Mouse (Mus musculus): ENCODE measurements around the gene Cbx7. TPM values are rescaled to one million over a fixed set of nuclear protein-coding genes. Genes with fewer than 3 reads are reported as not detected.

Gene Cbx7
- polyA plus RNA-seq, 1 experiment from 2014 or later = 0.89 TPM

GRCm38 (mm10) chr15:79962661-79963060 is 8.3 kb downstream of the Cbx7 start:
- ATAC-seq (ENCODE audit: low read depth) (no peak), DNase-seq (no peak)
- Histone ChIP-seq H3K9me3 (replicated peaks) (no peaks in the 10 kb centered on the region), H3K4me1 (replicated peaks) (no peaks in the 10 kb centered on the region), H3K27me3 (no peaks in the 10 kb centered on the region), H3K27ac (no peak overlapping the region), H3K4me2 (no peak overlapping the region), H3K4me3 (replicated peaks) (no peak overlapping the region), H3K9ac (no peak overlapping the region), H3K36me3 (no peaks in the 10 kb centered on the region)
- WGBS (ENCODE audit: insufficient replicate concordance) = 78% methylated on average over 18 of the region's 18 CpGs

GRCm38 (mm10) chr15:79961366-79961921 is 9.5 kb downstream of the Cbx7 start:
- H3K9me3 ChIP-seq (replicated peaks) = no peaks in the 10 kb centered on the region
- H3K27ac ChIP-seq = no peak overlapping the region
- no peaks in the 10 kb centered on the region for H3K27me3 ChIP-seq
- no peaks in the 10 kb centered on the region for H3K4me1 ChIP-seq (replicated peaks)
- H3K36me3 ChIP-seq = no peaks in the 10 kb centered on the region
- no peak overlapping the region for H3K4me3 ChIP-seq (replicated peaks)
- ATAC-seq (ENCODE audit: low read depth) (no peak), DNase-seq (no peak)
- no peak overlapping the region for H3K9ac ChIP-seq
- 68% methylated on average over 9 of the region's 9 CpGs for WGBS (ENCODE audit: insufficient replicate concordance)
- H3K4me2 ChIP-seq = no peak overlapping the region

- WGBS (ENCODE audit: insufficient replicate concordance) = 17% methylated on average over 3 of the region's 3 CpGs
These were observed 12.5 kb downstream of the Cbx7 start for GRCm38 (mm10) chr15:79958418-79958817.

GRCm38 (mm10) chr15:79956559-79956958 is 14.4 kb downstream of the Cbx7 start:
- H3K9me3 ChIP-seq (replicated peaks) = no peaks in the 10 kb centered on the region
- H3K4me1 ChIP-seq (replicated peaks) = 0 out of 2 replicates have a peak, but pooled peaks cover 3% of the 10 kb centered on the region
- peaks cover 10% of the 10 kb centered on the region; the same call in 1 of the 2 replicates for H3K27me3 ChIP-seq
- no peak overlapping the region for H3K4me2 ChIP-seq
- no peak overlapping the region for H3K4me3 ChIP-seq (replicated peaks)
- DNase-seq = no peak
- WGBS (ENCODE audit: insufficient replicate concordance) = 49% methylated on average over 8 of the region's 8 CpGs
- H3K27ac ChIP-seq = no peak overlapping the region
- no peak for ATAC-seq (ENCODE audit: low read depth)
- H3K36me3 ChIP-seq = no peaks in the 10 kb centered on the region
- no peak overlapping the region for H3K9ac ChIP-seq

More at GRCm38 (mm10) chr15:79958418-79958817, 12.5 kb downstream of the Cbx7 start:
- DNase-seq = no peak
- Histone ChIP-seq H3K9me3 (replicated peaks) (no peaks in the 10 kb centered on the region), H3K36me3 (no peaks in the 10 kb centered on the region), H3K4me2 (no peak overlapping the region), H3K9ac (no peak overlapping the region), H3K27me3 (no peaks in the 10 kb centered on the region), H3K4me3 (replicated peaks) (no peak overlapping the region), H3K4me1 (replicated peaks) (no peaks in the 10 kb centered on the region), H3K27ac (no peak overlapping the region)
- ATAC-seq (ENCODE audit: low read depth) = no peak

- no peak overlapping the region for H3K27ac ChIP-seq
These were observed 17.4 kb downstream of the Cbx7 start for GRCm38 (mm10) chr15:79953470-79953869.

GRCm38 (mm10) chr15:79952504-79953231 is 18.3 kb downstream of the Cbx7 start:
- Histone ChIP-seq H3K27me3 (peaks cover 23% of the 10 kb centered on the region; the same call in 1 of the 2 replicates), H3K27ac (no peak overlapping the region; the same call in 1 of the 2 replicates), H3K9me3 (replicated peaks) (no peaks in the 10 kb centered on the region), H3K4me1 (replicated peaks) (peaks cover 18% of the 10 kb centered on the region), H3K36me3 (no peaks in the 10 kb centered on the region), H3K4me2 (no peak overlapping the region), H3K9ac (no peak overlapping the region), H3K4me3 (replicated peaks) (no peak overlapping the region)
- DNase-seq = no peak
- ATAC-seq (ENCODE audit: low read depth) = no peak
- 51% methylated on average over 11 of the region's 11 CpGs for WGBS (ENCODE audit: insufficient replicate concordance)

More at GRCm38 (mm10) chr15:79953470-79953869, 17.4 kb downstream of the Cbx7 start:
- H3K27me3 ChIP-seq = peaks cover 23% of the 10 kb centered on the region; the same call in 1 of the 2 replicates
- 63% methylated on average over 7 of the region's 7 CpGs for WGBS (ENCODE audit: insufficient replicate concordance)
- no peak overlapping the region for H3K9ac ChIP-seq
- no peak overlapping the region for H3K4me3 ChIP-seq (replicated peaks)
- no peak overlapping the region for H3K4me2 ChIP-seq
- no peaks in the 10 kb centered on the region for H3K9me3 ChIP-seq (replicated peaks)
- no peaks in the 10 kb centered on the region for H3K36me3 ChIP-seq
- H3K4me1 ChIP-seq (replicated peaks) = peaks cover 18% of the 10 kb centered on the region
- ATAC-seq (ENCODE audit: low read depth) (no peak), DNase-seq (no peak)

- no peak overlapping the region for H3K4me2 ChIP-seq
- H3K4me1 ChIP-seq (replicated peaks) = peaks cover 18% of the 10 kb centered on the region
- no peak for DNase-seq
- no peak overlapping the region for H3K4me3 ChIP-seq (replicated peaks)
- H3K36me3 ChIP-seq = no peaks in the 10 kb centered on the region
- 68% methylated on average over 14 of the region's 14 CpGs for WGBS (ENCODE audit: insufficient replicate concordance)
- H3K27me3 ChIP-seq = peaks cover 23% of the 10 kb centered on the region; the same call in 1 of the 2 replicates
- no peaks in the 10 kb centered on the region for H3K9me3 ChIP-seq (replicated peaks)
- no peak overlapping the region for H3K9ac ChIP-seq
- no peak for ATAC-seq (ENCODE audit: low read depth)
- peak overlapping the region; percentile 55 for H3K27ac ChIP-seq
These were observed 19.0 kb downstream of the Cbx7 start for GRCm38 (mm10) chr15:79951730-79952503.

- peaks cover 20% of the 10 kb centered on the region for H3K4me1 ChIP-seq (replicated peaks)
- peak overlapping the region; percentile 55 for H3K27ac ChIP-seq
- peaks cover 23% of the 10 kb centered on the region; the same call in 1 of the 2 replicates for H3K27me3 ChIP-seq
- 61% methylated on average over 6 of the region's 6 CpGs for WGBS (ENCODE audit: insufficient replicate concordance)
- H3K4me2 ChIP-seq = no peak overlapping the region
- no peaks in the 10 kb centered on the region for H3K9me3 ChIP-seq (replicated peaks)
- no peak for ATAC-seq (ENCODE audit: low read depth)
- no peak overlapping the region for H3K4me3 ChIP-seq (replicated peaks)
- H3K36me3 ChIP-seq = no peaks in the 10 kb centered on the region
- no peak for DNase-seq
- H3K9ac ChIP-seq = no peak overlapping the region
These were observed 19.7 kb downstream of the Cbx7 start for GRCm38 (mm10) chr15:79951226-79951625.

- DNase-seq = no peak
These were observed 20.5 kb downstream of the Cbx7 start for GRCm38 (mm10) chr15:79950250-79951025.

GRCm38 (mm10) chr15:79947681-79948080 is 23.2 kb downstream of the Cbx7 start:
- Histone ChIP-seq H3K27me3 (peaks cover 25% of the 10 kb centered on the region), H3K27ac (no peak overlapping the region), H3K4me2 (no peak overlapping the region), H3K9ac (no peak overlapping the region), H3K9me3 (replicated peaks) (no peaks in the 10 kb centered on the region), H3K4me1 (replicated peaks) (peaks cover 21% of the 10 kb centered on the region), H3K4me3 (replicated peaks) (no peak overlapping the region), H3K36me3 (no peaks in the 10 kb centered on the region)
- ATAC-seq (ENCODE audit: low read depth) (no peak), DNase-seq (no peak)
- 63% methylated on average over 6 of the region's 6 CpGs for WGBS (ENCODE audit: insufficient replicate concordance)

More at GRCm38 (mm10) chr15:79950250-79951025, 20.5 kb downstream of the Cbx7 start:
- no peaks in the 10 kb centered on the region for H3K9me3 ChIP-seq (replicated peaks)
- 3% methylated on average over 24 of the region's 24 CpGs for WGBS (ENCODE audit: insufficient replicate concordance)
- peak overlapping the region; percentile 57 for H3K4me2 ChIP-seq
- no peaks in the 10 kb centered on the region for H3K36me3 ChIP-seq
- H3K4me3 ChIP-seq (replicated peaks) = peak overlapping the region; percentile 21
- no peak for ATAC-seq (ENCODE audit: low read depth)
- peaks cover 23% of the 10 kb centered on the region; the same call in 1 of the 2 replicates for H3K27me3 ChIP-seq
- peaks cover 21% of the 10 kb centered on the region for H3K4me1 ChIP-seq (replicated peaks)
- no peak overlapping the region for H3K27ac ChIP-seq
- H3K9ac ChIP-seq = peak overlapping the region; percentile 53

All from liver, embryonic 13.5 days (tissue).